In the genomic region with DNA sequence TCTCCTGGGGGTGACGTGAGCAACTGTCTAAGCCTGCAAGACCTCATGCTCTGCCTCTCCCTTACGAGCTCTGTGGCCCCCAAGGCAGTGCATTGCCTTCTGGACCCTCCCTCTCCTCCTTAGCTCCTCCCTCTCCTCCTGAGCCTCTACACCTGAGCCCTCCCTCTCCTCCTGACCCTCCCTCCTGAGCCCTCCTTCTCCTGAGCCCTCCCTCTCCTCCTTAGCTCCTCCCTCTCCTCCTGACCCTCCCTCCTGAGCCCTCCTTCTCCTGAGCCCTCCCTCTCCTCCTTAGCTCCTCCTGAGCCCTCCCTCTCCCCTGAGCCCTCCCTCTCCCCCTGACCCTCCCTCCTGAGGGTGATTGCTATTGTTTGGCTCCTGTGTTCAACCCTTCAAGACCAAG, we compare ENCODE assay signal across 31 mouse cellular contexts. TPM values are rescaled to one million over a fixed set of nuclear protein-coding genes. Genes with fewer than 3 reads are reported as not detected.
DNase-seq lines count a peak whose midpoint lies in the region; ATAC-seq and TF ChIP-seq lines count a peak whose summit lies in the region.
"Had no signal": no experiment of that assay in that cellular context is flagged by ENCODE, and none has a peak within 500 bp of the region (broad histone marks: within the 10 kb centered on the region; RNA-seq: fewer than 3 reads in every experiment).

No protein-coding gene starts in this region.

- TF ChIP-seq CTCF in heart, adult 2 months (IDR thresholded peaks at IDR 0.05) = no peak
- TF ChIP-seq CTCF in liver, postnatal 0 days (IDR thresholded peaks at IDR 0.05; ENCODE audit: low read depth) = no peak

- 65% methylated on average over 2 of the region's 2 CpGs for WGBS in heart, embryonic 14.5 days
- WGBS in heart, adult 2 months = 100% methylated on average over 2 of the region's 2 CpGs
- 66% methylated on average over 2 of the region's 2 CpGs for WGBS in liver, postnatal 0 days (ENCODE audit: insufficient replicate concordance)

- H3K4me1 ChIP-seq in heart, embryonic 14.5 days (ENCODE audit: control insufficient read depth in 2 of 2, insufficient read depth in 2 of 2, low read length in 2 of 2) = peaks cover 5 to 13% of the 10 kb centered on the region in 2 experiments; a peak in 3 of 4 replicates
- no peaks in the 10 kb centered on the region for H3K4me1 ChIP-seq in heart, adult 2 months (ENCODE audit: control insufficient read depth, insufficient read depth, low read length)
- H3K4me1 ChIP-seq in megakaryocyte, embryonic 14.5 days = peaks cover 53% of the 10 kb centered on the region
- H3K4me1 ChIP-seq in ES-E14 (ENCODE audit: control insufficient read depth in 2 of 2, insufficient read depth in 2 of 2, low read length in 2 of 2, poor library complexity in 1 of 2) = peaks cover 0 to 15% of the 10 kb centered on the region in 2 experiments; a peak in 2 of 4 replicates
- H3K4me1 ChIP-seq in liver, postnatal 0 days (ENCODE audit: insufficient read depth) = no peaks in the 10 kb centered on the region
- H3K4me1 ChIP-seq: hindbrain, embryonic 13.5 days had no signal

- no peaks in the 10 kb centered on the region for H3K36me3 ChIP-seq in heart, embryonic 14.5 days (ENCODE audit: control insufficient read depth, insufficient read depth, low read length)
- H3K36me3 ChIP-seq in heart, adult 2 months (ENCODE audit: control insufficient read depth, insufficient read depth, low read length) = no peaks in the 10 kb centered on the region
- H3K36me3 ChIP-seq in megakaryocyte, embryonic 14.5 days (replicated peaks; ENCODE audit: low read length) = no peaks in the 10 kb centered on the region
- H3K36me3 ChIP-seq in ES-E14 (ENCODE audit: control insufficient read depth, insufficient read depth, low read length, poor library complexity, severe bottlenecking) = no peaks in the 10 kb centered on the region
- H3K36me3 ChIP-seq in liver, postnatal 0 days (replicated peaks; ENCODE audit: insufficient read depth, low read length) = no peaks in the 10 kb centered on the region
- H3K36me3 ChIP-seq: embryonic facial prominence, embryonic 10.5 days; embryonic facial prominence, embryonic 13.5 days; heart, embryonic 12.5 days; hindbrain, embryonic 10.5 days; hindbrain, embryonic 13.5 days; intestine, embryonic 15.5 days had no signal

- no peak overlapping the region for H3K4me3 ChIP-seq in heart, embryonic 14.5 days (ENCODE audit: control insufficient read depth in 1 of 2, insufficient read depth in 1 of 2, low read depth in 1 of 2, low read length in 2 of 2)
- H3K4me3 ChIP-seq in heart, adult 2 months = no peak overlapping the region
- H3K4me3 ChIP-seq in megakaryocyte, embryonic 14.5 days (replicated peaks) = peak overlapping the region; percentile 42
- no peak overlapping the region for H3K4me3 ChIP-seq in ES-E14 (ENCODE audit: insufficient read depth in 1 of 2, low read depth in 1 of 2, low read length in 2 of 2, poor library complexity in 1 of 2, severe bottlenecking in 1 of 2)
- no peak overlapping the region for H3K4me3 ChIP-seq in liver, postnatal 0 days (ENCODE audit: low read depth, low read length)
- H3K4me3 ChIP-seq: embryonic facial prominence, embryonic 10.5 days; embryonic facial prominence, embryonic 13.5 days; erythroblast, embryonic 14.5 days; gastrocnemius, adult 2 months; heart, embryonic 12.5 days; hindbrain, embryonic 10.5 days; hindbrain, embryonic 13.5 days; intestine, embryonic 15.5 days had no signal

- H3K9ac ChIP-seq in heart, embryonic 14.5 days (ENCODE audit: low read length) = no peak overlapping the region
- no peak overlapping the region for H3K9ac ChIP-seq in heart, adult 2 months (ENCODE audit: low read depth, low read length)
- H3K9ac ChIP-seq in ES-E14 (ENCODE audit: insufficient read depth, low read depth, low read length, poor library complexity, severe bottlenecking) = no peak overlapping the region
- no peak overlapping the region for H3K9ac ChIP-seq in liver, postnatal 0 days (replicated peaks)
- H3K9ac ChIP-seq: embryonic facial prominence, embryonic 13.5 days; forebrain, postnatal 0 days; heart, embryonic 12.5 days; hindbrain, embryonic 13.5 days; intestine, embryonic 15.5 days had no signal

- H3K27ac ChIP-seq in heart, embryonic 14.5 days (replicated peaks in 1 of 2; ENCODE audit: control insufficient read depth in 1 of 2, insufficient read depth in 1 of 2, low read depth in 2 of 2, low read length in 2 of 2) = no peak overlapping the region
- H3K27ac ChIP-seq in heart, adult 2 months = no peak overlapping the region
- H3K27ac ChIP-seq in ES-E14 (ENCODE audit: insufficient read depth, low read depth, low read length, poor library complexity, severe bottlenecking) = no peak overlapping the region
- no peak overlapping the region for H3K27ac ChIP-seq in liver, postnatal 0 days (ENCODE audit: low read depth)
- H3K27ac ChIP-seq: embryonic facial prominence, embryonic 10.5 days; embryonic facial prominence, embryonic 13.5 days; gastrocnemius, adult 2 months; hindbrain, embryonic 10.5 days; hindbrain, embryonic 13.5 days; intestine, embryonic 15.5 days had no signal

- no peak overlapping the region for H3K4me2 ChIP-seq in heart, embryonic 14.5 days (ENCODE audit: low read length)
- no peak overlapping the region for H3K4me2 ChIP-seq in liver, postnatal 0 days (ENCODE audit: low read depth, low read length)
- H3K4me2 ChIP-seq: embryonic facial prominence, embryonic 13.5 days; heart, embryonic 12.5 days; hindbrain, embryonic 13.5 days; intestine, embryonic 15.5 days had no signal

- intact Hi-C loops in heart, adult 2 months (cut with DNase I) = loop anchor here (5.0 kb wide), 1 partner anchor 311 kb away; no protein-coding TSS in a partner anchor

- in situ Hi-C loops in ES-E14 (cut with MboI; ENCODE audit: low sequenced_read_pairs in 2 of 2, unreplicated experiment in 2 of 2) = no loop called here

- no peak for TF ChIP-seq POLR2A in heart, adult 2 months (IDR thresholded peaks at IDR 0.05; ENCODE audit: insufficient read depth, low read depth, low read length)

- H3K9me3 ChIP-seq in heart, embryonic 14.5 days (ENCODE audit: control insufficient read depth, low read length) = peaks cover 4% of the 10 kb centered on the region; the same call in 1 of the 2 replicates
- H3K9me3 ChIP-seq in megakaryocyte, embryonic 14.5 days = peaks cover 13% of the 10 kb centered on the region
- no peaks in the 10 kb centered on the region for H3K9me3 ChIP-seq in ES-E14 (ENCODE audit: control insufficient read depth, insufficient read depth, low read depth, low read length)
- H3K9me3 ChIP-seq in liver, postnatal 0 days (ENCODE audit: low read length) = no peaks in the 10 kb centered on the region
- H3K9me3 ChIP-seq: embryonic facial prominence, embryonic 13.5 days; intestine, embryonic 15.5 days had no signal

- no peak for DNase-seq in heart, adult 2 months
- DNase-seq in ES-E14 (ENCODE audit: low read depth, low spot score) = peak; percentile 72
- peak; percentile 91 for DNase-seq in ZHBTc4 (ENCODE audit: low read depth, low spot score)
- DNase-seq in liver, postnatal 0 days = no peak
- no peak for DNase-seq in adrenal gland, adult 2 months
- DNase-seq: adrenal gland, adult 8-10 months; adrenal gland, postnatal 25 days; B cell, adult 2 months; cerebellum, adult 11-12 months; cerebellum, adult 8-10 months; cerebellum, postnatal 10 days; cerebellum, postnatal 36 days; embryo, embryonic 11 days; forebrain, postnatal 0 days; gastrocnemius, adult 2 months; gastrocnemius, postnatal 14 days; heart, postnatal 36 days; kidney, adult 11 months had no signal

- H3K79me2 ChIP-seq in heart, adult 2 months (replicated peaks; ENCODE audit: control insufficient read depth, insufficient read depth, low read length) = no peaks in the 10 kb centered on the region

- peak; percentile 25; the same call in 1 of the 2 replicates for ATAC-seq in heart, embryonic 14.5 days (ENCODE audit: insufficient number of reproducible peaks, insufficient read depth, low FRiP score, low read depth)
- ATAC-seq in megakaryocyte, adult 5-6 weeks (ENCODE audit: poor library complexity, severe bottlenecking) = no peak
- ATAC-seq in liver, postnatal 0 days = no peak
- ATAC-seq: forebrain, embryonic 14.5 days; forebrain, postnatal 0 days; hindbrain, embryonic 16.5 days; intestine, embryonic 15.5 days had no signal

- H3K27me3 ChIP-seq in heart, embryonic 14.5 days (ENCODE audit: control insufficient read depth, insufficient read depth, low read length) = no peaks in the 10 kb centered on the region
- H3K27me3 ChIP-seq in heart, adult 2 months (ENCODE audit: control insufficient read depth, insufficient read depth, low read length) = no peaks in the 10 kb centered on the region
- peaks cover 29% of the 10 kb centered on the region for H3K27me3 ChIP-seq in megakaryocyte, embryonic 14.5 days (replicated peaks)
- no peaks in the 10 kb centered on the region for H3K27me3 ChIP-seq in liver, postnatal 0 days (ENCODE audit: insufficient read depth, low read length)
- H3K27me3 ChIP-seq: CH12.LX; heart, embryonic 12.5 days; intestine, embryonic 15.5 days had no signal

- no peak for TF ChIP-seq EP300 in heart, adult 2 months (IDR thresholded peaks at IDR 0.05; ENCODE audit: insufficient read depth, low read depth, low read length)
- TF ChIP-seq EP300 in liver, postnatal 0 days (IDR thresholded peaks at IDR 0.05; ENCODE audit: low read depth) = no peak

RNA-seq across cellular contexts. Expression of a gene that starts 19.4 kb away (rescaled TPM):
- 149 and 164 TPM in 2 replicates for polyA plus RNA-seq in heart, embryonic 14.5 days (2014; fragmentation: Nextera tagmentation; extraction: Ambion mirVana)
- 10 to 100 TPM; 55.1 to 60.4 TPM for total RNA-seq in heart, adult 2 months (2021)
- polyA plus RNA-seq in heart, adult 2 months (2012; rRNA removed) = 26.7 and 44.5 TPM in 2 replicates
- polyA plus RNA-seq in megakaryocyte, embryonic 14.5 days (2012; ENCODE audit: insufficient read depth, low replicate concordance) = 57.4 and 75.3 TPM in 2 replicates
- total RNA-seq in megakaryocyte, adult 5-6 weeks (2015) = 38.2 and 39.9 TPM in 2 replicates
- 80.8 and 84.3 TPM in 2 replicates for total RNA-seq in megakaryocyte, adult 5-6 weeks (2017)
- total RNA-seq in ES-E14 (2012; rRNA removed) = 201 and 232 TPM in 2 replicates
- 49.1 and 57.4 TPM in 2 replicates for polyA plus RNA-seq in liver, postnatal 0 days (2015; fragmentation: Nextera tagmentation; extraction: Ambion mirVana)
- total RNA-seq in adrenal gland, adult 2 months (2021) = 10 to 100 TPM; 78.6 to 92.2 TPM
- polyA plus RNA-seq in adrenal gland, adult 2 months (2012; rRNA removed) = 32.1 and 48.1 TPM in 2 replicates

RNA-seq across cellular contexts. Expression of a gene that starts 25.7 kb away (rescaled TPM):
- 6.6 and 6.8 TPM in 2 replicates for polyA plus RNA-seq in heart, embryonic 14.5 days (2014; fragmentation: Nextera tagmentation; extraction: Ambion mirVana)
- total RNA-seq in heart, adult 2 months (2021) = 10 to 100 TPM; 26.5 to 29.1 TPM
- polyA plus RNA-seq in heart, adult 2 months (2012; rRNA removed) = 6.8 and 7.8 TPM in 2 replicates
- 4.2 and 18.6 TPM in 2 replicates for polyA plus RNA-seq in megakaryocyte, embryonic 14.5 days (2012; ENCODE audit: insufficient read depth, low replicate concordance)
- 3.5 and 7.0 TPM in 2 replicates for total RNA-seq in megakaryocyte, adult 5-6 weeks (2015)
- total RNA-seq in megakaryocyte, adult 5-6 weeks (2017) = 4.9 and 14.4 TPM in 2 replicates
- total RNA-seq in ES-E14 (2012; rRNA removed) = 17.1 and 25.4 TPM in 2 replicates
- 9.2 and 10.7 TPM in 2 replicates for polyA plus RNA-seq in liver, postnatal 0 days (2015; fragmentation: Nextera tagmentation; extraction: Ambion mirVana)
- total RNA-seq in adrenal gland, adult 2 months (2021) = 1 to 10 TPM; 6.2 to 6.4 TPM
- polyA plus RNA-seq in adrenal gland, adult 2 months (2012; rRNA removed) = 0.68 and 0.97 TPM in 2 replicates

RNA-seq across cellular contexts. Expression of a gene that starts 46.0 kb away (rescaled TPM):
- polyA plus RNA-seq in heart, embryonic 14.5 days (2014; fragmentation: Nextera tagmentation; extraction: Ambion mirVana) = 4.6 and 4.9 TPM in 2 replicates
- 10 to 100 TPM; 17.3 to 18.6 TPM for total RNA-seq in heart, adult 2 months (2021)
- polyA plus RNA-seq in heart, adult 2 months (2012; rRNA removed) = 23.6 and 25.7 TPM in 2 replicates
- 1.5 TPM in 1 of 2 replicates, not detected in the other for polyA plus RNA-seq in megakaryocyte, embryonic 14.5 days (2012; ENCODE audit: insufficient read depth, low replicate concordance)
- total RNA-seq in megakaryocyte, adult 5-6 weeks (2015) = 10.8 and 11.1 TPM in 2 replicates
- 12.2 and 18.5 TPM in 2 replicates for total RNA-seq in megakaryocyte, adult 5-6 weeks (2017)
- 1.3 and 1.6 TPM in 2 replicates for total RNA-seq in ES-E14 (2012; rRNA removed)
- 2.7 and 3.3 TPM in 2 replicates for polyA plus RNA-seq in liver, postnatal 0 days (2015; fragmentation: Nextera tagmentation; extraction: Ambion mirVana)
- 10 to 100 TPM in 1 of 2 experiments, 1 to 10 TPM in 1; 9.2 to 13.1 TPM for total RNA-seq in adrenal gland, adult 2 months (2021)
- 24.8 and 28.8 TPM in 2 replicates for polyA plus RNA-seq in adrenal gland, adult 2 months (2012; rRNA removed)

Comparison
In these comparisons a context has a peak if more than half of its experiments do, and no peak if none do; other contexts are left out.
1. DNase-seq: peak in ES-E14 (single experiment) and ZHBTc4 (single experiment); none in heart, adult 2 months (0 of 2), liver, postnatal 0 days (single experiment) and adrenal gland, adult 2 months (single experiment).